Mouse (Mus musculus) B cell, adult (primary cell): ENCODE data around the gene Gm9044. TPM values are rescaled to one million over a fixed set of nuclear protein-coding genes. Genes with fewer than 3 reads are reported as not detected.

Experiments used
- total RNA-seq: library from RNA; stranded (reverse); gene quantifications from 4 replicates; pipeline ENCODE4 v1.2.4, GENCODE M21; 2023; ENCODE audit not compliant: inconsistent age

The Gm9044 gene
- total RNA-seq, result not detected in 4 replicates

DNA sequence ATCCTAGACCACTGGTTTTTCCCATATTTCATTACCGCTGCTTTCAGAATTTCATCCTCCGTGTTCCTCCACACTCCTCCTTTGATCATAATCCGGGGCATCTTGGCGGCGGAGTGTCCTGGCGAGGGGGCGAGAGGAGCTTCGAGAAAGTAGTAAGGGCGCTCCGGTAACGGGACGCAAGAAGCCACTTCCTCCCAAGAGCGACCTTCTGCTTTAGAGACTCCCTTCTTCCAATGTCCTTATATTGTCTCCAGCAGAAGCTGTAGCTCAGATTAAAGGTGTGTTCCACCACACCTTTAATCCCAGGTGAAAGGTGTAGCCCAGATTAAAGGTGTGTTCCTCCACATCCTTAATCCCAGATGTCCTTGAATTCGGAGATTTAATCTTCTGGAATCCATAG is at the start of gene Gm9044:
Gene Gm9044 (minus strand): TSS at position 101 of the 400 bp plus-strand sequence.

DNA sequence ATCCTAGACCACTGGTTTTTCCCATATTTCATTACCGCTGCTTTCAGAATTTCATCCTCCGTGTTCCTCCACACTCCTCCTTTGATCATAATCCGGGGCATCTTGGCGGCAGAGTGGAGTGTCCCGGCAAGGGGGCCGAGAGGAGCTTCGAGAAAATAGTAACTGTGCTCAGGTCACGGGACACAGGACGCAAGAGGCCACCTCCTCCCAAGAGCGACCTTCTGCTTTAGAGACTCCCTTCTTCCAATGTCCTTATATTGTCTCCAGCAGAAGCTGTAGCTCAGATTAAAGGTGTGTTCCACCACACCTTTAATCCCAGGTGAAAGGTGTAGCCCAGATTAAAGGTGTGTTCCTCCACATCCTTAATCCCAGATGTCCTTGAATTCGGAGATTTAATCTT is 21.8 kb upstream of the Gm9044 start, which contains the start of gene Gm9049:
Gene Gm9049 (minus strand): TSS at position 101 of the 400 bp plus-strand sequence.

DNA sequence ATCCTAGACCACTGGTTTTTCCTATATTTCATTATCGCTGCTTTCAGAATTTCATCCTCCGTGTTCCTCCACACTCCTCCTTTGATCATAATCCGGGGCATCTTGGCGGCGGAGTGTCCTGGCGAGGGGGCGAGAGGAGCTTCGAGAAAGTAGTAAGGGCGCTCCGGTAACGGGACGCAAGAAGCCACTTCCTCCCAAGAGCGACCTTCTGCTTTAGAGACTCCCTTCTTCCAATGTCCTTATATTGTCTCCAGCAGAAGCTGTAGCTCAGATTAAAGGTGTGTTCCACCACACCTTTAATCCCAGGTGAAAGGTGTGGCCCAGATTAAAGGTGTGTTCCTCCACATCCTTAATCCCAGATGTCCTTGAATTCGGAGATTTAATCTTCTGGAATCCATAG is 16.4 kb upstream of the Gm9044 start, which contains the start of gene Gm9048:
Gene Gm9048 (minus strand): TSS at position 101 of the 400 bp plus-strand sequence.

DNA sequence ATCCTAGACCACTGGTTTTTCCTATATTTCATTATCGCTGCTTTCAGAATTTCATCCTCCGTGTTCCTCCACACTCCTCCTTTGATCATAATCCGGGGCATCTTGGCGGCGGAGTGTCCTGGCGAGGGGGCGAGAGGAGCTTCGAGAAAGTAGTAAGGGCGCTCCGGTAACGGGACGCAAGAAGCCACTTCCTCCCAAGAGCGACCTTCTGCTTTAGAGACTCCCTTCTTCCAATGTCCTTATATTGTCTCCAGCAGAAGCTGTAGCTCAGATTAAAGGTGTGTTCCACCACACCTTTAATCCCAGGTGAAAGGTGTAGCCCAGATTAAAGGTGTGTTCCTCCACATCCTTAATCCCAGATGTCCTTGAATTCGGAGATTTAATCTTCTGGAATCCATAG is 10.9 kb upstream of the Gm9044 start, which contains the start of gene Gm9046:
Gene Gm9046 (minus strand): TSS at position 101 of the 400 bp plus-strand sequence.

DNA sequence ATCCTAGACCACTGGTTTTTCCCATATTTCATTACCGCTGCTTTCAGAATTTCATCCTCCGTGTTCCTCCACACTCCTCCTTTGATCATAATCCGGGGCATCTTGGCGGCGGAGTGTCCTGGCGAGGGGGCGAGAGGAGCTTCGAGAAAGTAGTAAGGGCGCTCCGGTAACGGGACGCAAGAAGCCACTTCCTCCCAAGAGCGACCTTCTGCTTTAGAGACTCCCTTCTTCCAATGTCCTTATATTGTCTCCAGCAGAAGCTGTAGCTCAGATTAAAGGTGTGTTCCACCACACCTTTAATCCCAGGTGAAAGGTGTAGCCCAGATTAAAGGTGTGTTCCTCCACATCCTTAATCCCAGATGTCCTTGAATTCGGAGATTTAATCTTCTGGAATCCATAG is 5.5 kb upstream of the Gm9044 start, which contains the start of gene Gm9045:
Gene Gm9045 (minus strand): TSS at position 101 of the 400 bp plus-strand sequence.

DNA sequence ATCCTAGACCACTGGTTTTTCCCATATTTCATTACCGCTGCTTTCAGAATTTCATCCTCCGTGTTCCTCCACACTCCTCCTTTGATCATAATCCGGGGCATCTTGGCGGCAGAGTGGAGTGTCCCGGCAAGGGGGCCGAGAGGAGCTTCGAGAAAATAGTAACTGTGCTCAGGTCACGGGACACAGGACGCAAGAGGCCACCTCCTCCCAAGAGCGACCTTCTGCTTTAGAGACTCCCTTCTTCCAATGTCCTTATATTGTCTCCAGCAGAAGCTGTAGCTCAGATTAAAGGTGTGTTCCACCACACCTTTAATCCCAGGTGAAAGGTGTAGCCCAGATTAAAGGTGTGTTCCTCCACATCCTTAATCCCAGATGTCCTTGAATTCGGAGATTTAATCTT is 5.3 kb downstream of the Gm9044 start, which contains the start of gene Gm9040:
Gene Gm9040 (minus strand): TSS at position 101 of the 400 bp plus-strand sequence.

DNA sequence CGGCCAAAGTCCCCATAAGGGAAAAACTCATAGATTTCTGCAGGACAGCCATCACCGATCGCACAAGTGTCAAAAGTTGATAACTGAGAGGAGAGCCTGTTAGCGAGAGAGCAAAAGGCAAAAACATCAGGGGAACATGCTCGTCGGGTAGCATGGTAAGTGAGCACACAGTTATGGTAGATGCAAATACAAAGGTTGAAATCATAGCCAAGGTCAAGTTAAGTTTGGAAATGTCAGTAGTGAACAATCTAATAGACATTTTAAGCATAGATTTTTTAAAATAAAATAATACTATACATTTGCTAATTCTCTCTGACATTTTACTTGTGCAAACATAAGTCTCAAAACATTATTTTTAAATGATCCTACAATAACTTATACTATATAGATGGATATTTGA is 37.3 kb downstream of the Gm9044 start, which contains the start of gene Iltifb:
Gene Iltifb (minus strand): TSS at position 101 of the 400 bp plus-strand sequence.

Other genes with a start within 250 kb of the Gm9044 start
- gene Mdm1, start 190.6 kb downstream of the Gm9044 start, total RNA-seq, result 9.7 to 13.5 TPM (median 12.7 TPM) in 4 replicates
- not detected in 4 replicates for gene Il22, start 127.5 kb downstream of the Gm9044 start, total RNA-seq
- 0.72 to 1.3 TPM (median 1.1 TPM) in 4 replicates for gene Gm32717, start 91.6 kb downstream of the Gm9044 start, total RNA-seq
- gene Gm32802, start 73.7 kb downstream of the Gm9044 start, total RNA-seq, result 0.72 to 1.3 TPM (median 1.1 TPM) in 4 replicates
- not detected in 4 replicates for gene Iltifb, start 37.4 kb downstream of the Gm9044 start, total RNA-seq
- gene Gm9040, start 5.4 kb downstream of the Gm9044 start, total RNA-seq, result not detected in 4 replicates
- gene Gm9045, start 5.4 kb upstream of the Gm9044 start, total RNA-seq, result not detected in 4 replicates
- gene Gm9046, start 10.8 kb upstream of the Gm9044 start, total RNA-seq, result not detected in 4 replicates
- not detected in 4 replicates for gene Gm9048, start 16.3 kb upstream of the Gm9044 start, total RNA-seq
- gene Gm9049, start 21.7 kb upstream of the Gm9044 start, total RNA-seq, result not detected in 4 replicates
- 0.61 to 1.7 TPM (median 1.1 TPM) in 4 replicates for gene Ifng, start 108.6 kb upstream of the Gm9044 start, total RNA-seq